Mouse (Mus musculus) ES-Bruce4 (cell line): ENCODE measurements around the gene Cobl. TPM values are rescaled to one million over a fixed set of nuclear protein-coding genes. Genes with fewer than 3 reads are reported as not detected.

Source experiments
- H3K27ac ChIP-seq: 2 replicates; pipeline ENCODE4 v1.5.1; 2012; ENCODE audit warnings: low read length, inconsistent platforms; ENCODE audit not compliant: insufficient read depth
- H3K27me3 ChIP-seq: 2 replicates; pipeline ENCODE4 v1.6.1; 2012; ENCODE audit warnings: mild to moderate bottlenecking, low read length, inconsistent platforms; ENCODE audit not compliant: control insufficient read depth, poor library complexity, insufficient read depth, severe bottlenecking
- H3K36me3 ChIP-seq: 2 replicates; pipeline ENCODE4 v1.6.1; 2012; ENCODE audit warnings: inconsistent platforms, mild to moderate bottlenecking, low read length, moderate library complexity; ENCODE audit not compliant: control insufficient read depth, poor library complexity, insufficient read depth, severe bottlenecking
- H3K4me1 ChIP-seq: one replicate; pipeline ENCODE4 v1.8.1; 2011; ENCODE audit warnings: low read length; ENCODE audit not compliant: control insufficient read depth, insufficient read depth
- H3K4me3 ChIP-seq: 2 replicates; pipeline ENCODE4 v1.5.1; 2011; ENCODE audit warnings: low read depth, mild to moderate bottlenecking, low read length
- H3K9ac ChIP-seq: 2 replicates; pipeline ENCODE4 v1.6.1; 2012; ENCODE audit warnings: low read depth, mild to moderate bottlenecking, inconsistent platforms; ENCODE audit not compliant: poor library complexity, severe bottlenecking
- H3K9me3 ChIP-seq: replicated peaks from 2 replicates; pipeline ENCODE4 v1.6.1; 2012; ENCODE audit warnings: mild to moderate bottlenecking, low read length, inconsistent platforms; ENCODE audit not compliant: control insufficient read depth, poor library complexity, insufficient read depth, severe bottlenecking
- CTCF ChIP-seq: IDR thresholded peaks from one replicate; pipeline ENCODE4 v1.8.1; 2011; ENCODE audit warnings: low read depth, low read length
- EP300 ChIP-seq: IDR thresholded peaks from 2 replicates; pipeline ENCODE4 v1.6.1; 2011; ENCODE audit warnings: low read depth, low read length; ENCODE audit not compliant: insufficient read depth
- POLR2A ChIP-seq: IDR thresholded peaks from one replicate; pipeline ENCODE4 v1.8.1; 2011; ENCODE audit warnings: low read length; ENCODE audit not compliant: insufficient read depth
- polyA plus RNA-seq: library from polyadenylated mRNA; stranded (reverse); fragments of >200 nt; gene quantifications from 2 replicates; pipeline ENCODE4 v1.2.4, GENCODE M21; 2011; ENCODE audit warnings: low read depth; ENCODE audit not compliant: missing spikeins, insufficient read depth, insufficient read length

Cobl gene
- polyA plus RNA-seq, 1 experiment: 23.2 TPM

DNA sequence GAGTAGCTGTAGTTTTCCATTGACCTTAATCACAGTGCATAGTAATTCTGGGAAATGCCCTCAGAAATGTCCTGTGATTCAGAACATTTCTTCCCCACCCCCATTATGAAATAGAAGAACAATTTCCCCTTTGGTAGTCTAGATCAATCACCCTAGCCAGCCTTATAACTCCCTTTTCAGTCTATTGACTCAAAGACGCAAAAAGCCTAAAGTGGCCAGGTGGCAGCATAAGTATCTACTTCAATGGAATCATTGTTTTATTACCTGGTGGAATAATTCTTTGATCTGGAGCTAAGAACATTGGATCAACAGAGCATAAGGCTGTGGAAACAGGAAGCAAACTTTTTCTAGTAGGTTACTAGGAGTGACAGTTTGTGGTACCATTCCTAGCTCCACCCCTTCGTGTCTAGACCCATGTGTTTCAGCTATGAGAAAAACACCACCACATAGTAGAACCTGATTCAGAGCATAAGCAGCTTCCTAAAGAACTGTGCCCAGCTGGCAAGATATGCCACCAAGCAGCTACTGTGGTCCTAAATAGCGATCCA, 15.2 kb upstream of the Cobl start:
- Histone ChIP-seq H3K27me3 (no peaks in the 10 kb centered on the region), H3K9ac (no peak overlapping the region), H3K4me3 (no peak overlapping the region), H3K9me3 (no peaks in the 10 kb centered on the region), H3K36me3 (no peaks in the 10 kb centered on the region), H3K27ac (no peak overlapping the region), H3K4me1 (no peaks in the 10 kb centered on the region)
- TF ChIP-seq CTCF (no peak), EP300 (no peak), POLR2A (no peak)

DNA sequence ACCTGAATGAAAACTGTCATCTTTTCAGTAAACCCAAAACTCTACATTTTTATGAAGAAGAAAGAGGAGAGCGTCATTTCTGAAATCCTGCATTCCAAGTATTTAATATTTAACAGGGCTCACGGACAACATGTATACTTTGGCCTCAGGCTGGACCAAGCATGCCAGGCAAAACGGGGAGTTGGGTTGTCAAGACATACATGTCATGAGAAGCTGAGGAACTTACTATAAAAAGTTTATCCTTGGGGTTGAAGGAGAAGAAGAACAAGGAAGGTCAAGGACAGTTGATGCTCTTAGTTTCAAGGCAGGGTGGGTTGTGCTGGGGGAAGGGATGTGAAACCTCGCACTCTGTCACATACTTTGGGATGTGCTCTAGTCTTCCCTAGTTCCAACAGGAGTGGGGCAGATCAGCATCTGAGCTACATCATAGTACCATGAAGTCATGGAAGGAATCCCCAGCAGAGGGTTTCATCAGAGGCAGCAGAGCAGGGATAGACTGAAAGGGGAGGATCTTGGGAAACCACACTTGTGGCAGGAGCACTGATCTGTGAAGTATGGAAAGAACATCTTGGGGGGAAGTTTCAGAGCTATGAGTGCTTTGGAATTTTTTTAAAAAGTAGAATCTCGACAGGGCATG, 9.7 kb upstream of the Cobl start:
- Histone ChIP-seq H3K9me3 (no peaks in the 10 kb centered on the region), H3K27me3 (no peaks in the 10 kb centered on the region), H3K4me1 (peaks cover 2% of the 10 kb centered on the region), H3K27ac (no peak overlapping the region), H3K4me3 (no peak overlapping the region), H3K9ac (no peak overlapping the region), H3K36me3 (no peaks in the 10 kb centered on the region)
- TF ChIP-seq EP300 (no peak), POLR2A (no peak), CTCF (no peak)

DNA sequence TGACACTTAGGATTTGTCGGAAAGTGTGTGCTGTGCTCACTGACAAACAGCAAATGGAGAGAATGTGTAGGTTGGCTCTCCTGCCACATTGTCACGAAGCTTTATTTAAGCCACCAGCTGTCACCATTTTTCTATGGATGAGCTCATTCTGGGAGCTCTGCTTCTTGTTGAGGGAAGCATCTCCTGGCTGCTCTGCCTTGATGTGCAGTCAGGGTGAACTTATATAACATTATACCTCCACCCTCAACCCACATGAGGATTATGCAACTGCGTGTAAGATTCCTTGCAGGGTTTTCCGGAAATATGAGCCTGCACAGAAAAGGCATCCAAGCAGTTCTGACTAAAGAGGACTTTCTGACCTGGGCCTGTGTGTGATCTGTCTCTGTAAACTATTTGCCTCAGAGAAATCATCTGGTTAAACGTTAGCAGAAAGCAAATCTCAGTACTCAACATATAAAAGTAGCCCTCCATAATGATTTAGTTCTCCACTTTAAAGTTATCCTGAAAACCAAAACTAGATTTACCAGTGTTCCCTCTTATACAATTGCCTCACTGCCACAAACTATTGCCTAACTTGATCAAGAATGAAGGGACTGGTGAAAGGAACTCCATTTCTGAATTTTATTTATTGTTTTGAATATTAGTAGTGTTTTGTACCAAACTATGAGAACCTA, 9.0 kb upstream of the Cobl start:
- Histone ChIP-seq H3K4me1 (peaks cover 2% of the 10 kb centered on the region), H3K36me3 (no peaks in the 10 kb centered on the region), H3K4me3 (no peak overlapping the region), H3K9ac (no peak overlapping the region), H3K27ac (no peak overlapping the region), H3K27me3 (no peaks in the 10 kb centered on the region), H3K9me3 (no peaks in the 10 kb centered on the region)
- TF ChIP-seq EP300 (no peak), CTCF (no peak), POLR2A (no peak)

DNA sequence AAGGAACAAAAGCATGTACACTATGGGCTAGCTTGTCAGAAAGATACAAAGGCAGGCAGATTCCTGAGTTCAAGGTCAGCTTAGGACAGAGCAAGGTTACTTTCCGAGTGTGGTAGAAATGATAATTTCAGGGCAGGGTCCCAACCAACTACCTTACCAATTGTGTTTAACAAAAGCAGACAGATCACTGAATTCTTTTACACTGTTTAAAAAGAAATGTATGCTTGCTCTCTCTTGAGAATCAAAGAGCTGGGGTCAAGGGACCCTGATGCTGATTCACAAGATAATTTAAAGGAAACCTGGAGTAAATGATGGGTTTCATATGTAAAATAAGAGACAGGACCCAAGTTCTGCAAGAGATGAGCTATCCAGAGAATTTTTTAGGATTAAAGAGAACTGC, 4.9 kb upstream of the Cobl start:
- H3K9me3 ChIP-seq: no peaks in the 10 kb centered on the region
- H3K36me3 ChIP-seq: no peaks in the 10 kb centered on the region
- H3K27me3 ChIP-seq: no peaks in the 10 kb centered on the region
- TF ChIP-seq CTCF: no peak
- no peak for TF ChIP-seq EP300
- TF ChIP-seq POLR2A: no peak
- H3K4me3 ChIP-seq: no peak overlapping the region
- peak overlapping the region; percentile 98 for H3K27ac ChIP-seq
- H3K4me1 ChIP-seq: peaks cover 10% of the 10 kb centered on the region
- H3K9ac ChIP-seq: no peak overlapping the region

DNA sequence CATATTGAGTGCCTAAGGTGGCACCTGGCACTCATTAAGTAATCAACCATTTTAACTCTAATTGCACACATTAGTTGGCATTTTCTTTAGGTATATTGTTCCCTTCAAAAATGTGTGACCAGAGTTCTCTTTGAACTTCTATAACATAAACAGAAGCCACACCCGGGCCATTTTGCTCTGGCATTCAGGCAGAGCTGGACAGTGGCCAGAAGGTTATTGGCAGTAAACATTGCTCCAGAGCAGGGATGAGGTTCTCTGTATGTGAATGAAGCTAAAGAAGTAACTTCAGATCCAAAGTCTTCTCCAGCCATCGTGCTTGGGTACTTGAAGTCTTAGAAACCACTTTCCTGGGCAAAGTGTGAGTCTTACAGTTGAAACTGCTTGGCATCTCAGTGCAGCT, 3.9 kb upstream of the Cobl start:
- Histone ChIP-seq H3K27me3 (no peaks in the 10 kb centered on the region), H3K4me3 (no peak overlapping the region), H3K4me1 (peaks cover 10% of the 10 kb centered on the region), H3K36me3 (no peaks in the 10 kb centered on the region), H3K9ac (no peak overlapping the region), H3K27ac (peak overlapping the region; percentile 86), H3K9me3 (no peaks in the 10 kb centered on the region)
- no peak for TF ChIP-seq CTCF
- no peak for TF ChIP-seq EP300
- no peak for TF ChIP-seq POLR2A

DNA sequence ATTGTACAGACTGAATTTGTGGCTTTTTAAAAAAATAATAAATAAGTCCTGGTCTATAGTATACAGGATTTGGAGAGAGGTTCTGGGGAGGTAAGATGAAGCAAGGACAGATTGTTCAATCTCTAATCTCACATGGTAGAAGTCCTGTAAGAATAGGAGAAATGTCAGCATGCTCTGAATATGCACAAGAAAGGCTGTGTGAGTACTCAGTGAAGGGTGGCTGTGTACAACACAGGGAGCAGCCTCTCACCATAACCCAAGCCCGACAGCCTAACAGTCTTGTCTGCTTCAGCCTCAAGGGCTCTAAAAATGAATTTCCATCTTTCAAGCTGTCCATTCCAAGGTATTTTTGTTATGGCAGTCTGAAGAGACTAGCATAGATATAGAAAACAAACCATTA, 3.1 kb upstream of the Cobl start:
- TF ChIP-seq POLR2A (no peak), EP300 (no peak), CTCF (no peak)
- Histone ChIP-seq H3K4me1 (peaks cover 10% of the 10 kb centered on the region), H3K9ac (no peak overlapping the region), H3K4me3 (no peak overlapping the region), H3K36me3 (no peaks in the 10 kb centered on the region), H3K27me3 (no peaks in the 10 kb centered on the region), H3K9me3 (no peaks in the 10 kb centered on the region), H3K27ac (peak overlapping the region; percentile 92)
